ENCODE assay signal across 26 mouse cellular contexts in the genomic region with DNA sequence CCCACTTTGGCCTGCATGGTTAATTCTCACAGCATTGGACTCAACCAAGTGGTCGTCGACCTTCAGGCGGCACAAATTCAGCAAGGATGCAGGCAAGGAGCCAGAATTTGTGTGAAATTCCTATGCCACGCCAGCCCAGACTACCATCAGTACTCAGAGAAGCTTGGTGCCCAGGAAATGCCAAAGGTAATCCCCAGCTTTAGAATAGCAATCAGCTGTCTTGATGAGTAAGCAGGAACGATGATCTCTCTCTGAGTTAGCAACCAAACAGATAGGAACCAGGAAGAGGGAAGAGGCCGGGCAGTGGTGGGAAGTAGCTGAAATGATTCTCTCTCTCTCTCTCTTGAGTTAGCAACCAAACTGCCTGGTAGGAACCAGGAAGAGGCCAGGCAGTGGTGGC. TPM values are rescaled to one million over a fixed set of nuclear protein-coding genes. Genes with fewer than 3 reads are reported as not detected.
DNase-seq lines count a peak whose midpoint lies in the region; ATAC-seq and TF ChIP-seq lines count a peak whose summit lies in the region.
"Had no signal": no experiment of that assay in that cellular context is flagged by ENCODE, and none has a peak within 500 bp of the region (broad histone marks: within the 10 kb centered on the region; RNA-seq: fewer than 3 reads in every experiment).

No protein-coding gene starts in this region.

- TF ChIP-seq EP300 in heart, postnatal 0 days (IDR thresholded peaks at IDR 0.05; ENCODE audit: low read depth), result no peak

- no peaks in the 10 kb centered on the region for H3K36me3 ChIP-seq in heart, postnatal 0 days (replicated peaks; ENCODE audit: control insufficient read depth, insufficient read depth, low read length)
- H3K36me3 ChIP-seq in limb, embryonic 10.5 days, result peaks cover 3% of the 10 kb centered on the region; the same call in 1 of the 2 replicates
- H3K36me3 ChIP-seq: forebrain, embryonic 12.5 days; liver, embryonic 12.5 days; neural tube, embryonic 13.5 days had no signal

- H3K9ac ChIP-seq in heart, postnatal 0 days (replicated peaks; ENCODE audit: low read depth, low read length), result no peak overlapping the region
- H3K9ac ChIP-seq: forebrain, embryonic 12.5 days; forebrain, postnatal 0 days; kidney, embryonic 15.5 days; liver, embryonic 12.5 days; liver, postnatal 0 days; midbrain, embryonic 13.5 days; neural tube, embryonic 13.5 days had no signal

- no peak for ATAC-seq in heart, postnatal 0 days (ENCODE audit: insufficient read depth, low read depth)
- ATAC-seq: forebrain, postnatal 0 days; hindbrain, embryonic 16.5 days; liver, embryonic 12.5 days; liver, postnatal 0 days; midbrain, embryonic 13.5 days had no signal

- peak; percentile 16 for DNase-seq in heart, postnatal 0 days (ENCODE audit: low spot score)
- DNase-seq in heart, adult 18-20 months, result no peak
- DNase-seq in right cerebral cortex, adult 18-20 months, result peak; percentile 13
- no peak for DNase-seq in right cerebral cortex, postnatal 4 days
- peak; percentile 54 for DNase-seq in brain, adult 2 months (ENCODE audit: low read depth, low spot score)
- DNase-seq in left cerebral cortex, postnatal 10 days (ENCODE audit: extremely low spot score in 1 of 2, low spot score in 2 of 2), result no peak
- DNase-seq in limb, embryonic 10.5 days (ENCODE audit: low spot score), result no peak
- DNase-seq: adrenal gland, postnatal 10 days; cerebellum, adult 18-20 months; cerebellum, postnatal 14 days; forebrain, postnatal 0 days; gastrocnemius, postnatal 36 days; liver, postnatal 0 days; lung, postnatal 4 days; thymus, postnatal 4 days had no signal

- H3K27ac ChIP-seq in heart, postnatal 0 days (ENCODE audit: low read depth), result no peak overlapping the region
- H3K27ac ChIP-seq in limb, embryonic 10.5 days, result no peak overlapping the region
- H3K27ac ChIP-seq: forebrain, embryonic 12.5 days; kidney, embryonic 15.5 days; layer of hippocampus, adult 2 months; left cerebral cortex, adult 2 months; liver, embryonic 12.5 days; midbrain, embryonic 13.5 days; neural tube, embryonic 13.5 days had no signal

- H3K27me3 ChIP-seq in heart, postnatal 0 days (ENCODE audit: control insufficient read depth, insufficient read depth, low read length), result no peaks in the 10 kb centered on the region
- no peaks in the 10 kb centered on the region for H3K27me3 ChIP-seq in limb, embryonic 10.5 days (ENCODE audit: low read depth, poor library complexity, severe bottlenecking)
- H3K27me3 ChIP-seq: CH12.LX; forebrain, embryonic 12.5 days; kidney, embryonic 15.5 days; liver, embryonic 12.5 days; megakaryocyte, embryonic 14.5 days; midbrain, embryonic 13.5 days; neural tube, embryonic 13.5 days had no signal

- no peak for TF ChIP-seq CTCF in heart, postnatal 0 days (IDR thresholded peaks at IDR 0.05; ENCODE audit: low read depth)

- intact Hi-C loops in left cerebral cortex, postnatal 10 days (cut with DNase I), result no loop called here

- H3K4me1 ChIP-seq in heart, postnatal 0 days (ENCODE audit: control insufficient read depth, insufficient read depth), result no peaks in the 10 kb centered on the region
- no peaks in the 10 kb centered on the region for H3K4me1 ChIP-seq in limb, embryonic 10.5 days
- H3K4me1 ChIP-seq: forebrain, embryonic 12.5 days; liver, embryonic 12.5 days; midbrain, embryonic 13.5 days; neural tube, embryonic 13.5 days had no signal

- H3K9me3 ChIP-seq in heart, postnatal 0 days (replicated peaks; ENCODE audit: control insufficient read depth, low read length), result no peaks in the 10 kb centered on the region
- no peaks in the 10 kb centered on the region for H3K9me3 ChIP-seq in limb, embryonic 10.5 days (replicated peaks)
- H3K9me3 ChIP-seq: forebrain, embryonic 12.5 days; kidney, embryonic 15.5 days; liver, embryonic 12.5 days; midbrain, embryonic 13.5 days; neural tube, embryonic 13.5 days had no signal

- 40% methylated on average over 6 of the region's 6 CpGs for WGBS in heart, postnatal 0 days
- WGBS in limb, embryonic 10.5 days, result 92% methylated on average over 6 of the region's 6 CpGs

- H3K4me2 ChIP-seq in heart, postnatal 0 days (ENCODE audit: low read depth, low read length), result no peak overlapping the region
- H3K4me2 ChIP-seq: forebrain, embryonic 12.5 days; kidney, embryonic 15.5 days; liver, embryonic 12.5 days; midbrain, embryonic 13.5 days; neural tube, embryonic 13.5 days had no signal

- no peak overlapping the region for H3K4me3 ChIP-seq in heart, postnatal 0 days (ENCODE audit: low read depth, low read length)
- H3K4me3 ChIP-seq in limb, embryonic 10.5 days, result no peak overlapping the region
- H3K4me3 ChIP-seq: erythroblast, embryonic 14.5 days; forebrain, embryonic 12.5 days; kidney, embryonic 15.5 days; layer of hippocampus, adult 2 months; left cerebral cortex, adult 2 months; liver, embryonic 12.5 days; megakaryocyte, embryonic 14.5 days; midbrain, embryonic 13.5 days; neural tube, embryonic 13.5 days had no signal

RNA-seq across cellular contexts. Expression of a gene that starts 16.1 kb away (rescaled TPM):
- total RNA-seq in heart, postnatal 0 days (2014; rRNA removed; ENCODE audit: low replicate concordance), result 42.4 and 59.6 TPM in 2 replicates
- 150 and 160 TPM in 2 replicates for polyA plus RNA-seq in heart, postnatal 0 days (2015; fragmentation: Nextera tagmentation; extraction: Ambion mirVana)
- total RNA-seq in heart, adult 18-20 months (2021), result 10 to 100 TPM; 32.0 to 32.6 TPM
- 10 to 100 TPM; 43.8 to 44.2 TPM for total RNA-seq in left cerebral cortex, postnatal 10 days (2021)
- 130 and 143 TPM in 2 replicates for polyA plus RNA-seq in limb, embryonic 10.5 days (2016; fragmentation: Nextera tagmentation; extraction: Ambion mirVana)

RNA-seq across cellular contexts. Expression of a gene that starts 55.4 kb away (rescaled TPM):
- total RNA-seq in heart, postnatal 0 days (2014; rRNA removed; ENCODE audit: low replicate concordance), result 4.4 and 16.7 TPM in 2 replicates
- polyA plus RNA-seq in heart, postnatal 0 days (2015; fragmentation: Nextera tagmentation; extraction: Ambion mirVana), result 61.4 and 61.6 TPM in 2 replicates
- total RNA-seq in heart, adult 18-20 months (2021), result 10 to 100 TPM; 25.1 to 27.3 TPM
- 10 to 100 TPM; 38.0 to 44.2 TPM for total RNA-seq in left cerebral cortex, postnatal 10 days (2021)
- 62.7 and 69.8 TPM in 2 replicates for polyA plus RNA-seq in limb, embryonic 10.5 days (2016; fragmentation: Nextera tagmentation; extraction: Ambion mirVana)

Comparison
In these comparisons a context has a peak if more than half of its experiments do, and no peak if none do; other contexts are left out.
1. DNase-seq: peak in heart, postnatal 0 days (single experiment), right cerebral cortex, adult 18-20 months (single experiment) and brain, adult 2 months (single experiment); none in heart, adult 18-20 months (0 of 2), right cerebral cortex, postnatal 4 days (single experiment), left cerebral cortex, postnatal 10 days (0 of 2) and limb, embryonic 10.5 days (single experiment).